Mouse (Mus musculus) lung, postnatal 10 days (tissue): Measurements from ENCODE around the gene Zmym2.

Experiments used
- DNase-seq: peaks from one replicate; pipeline ENCODE4 v3.0.0; 2021

Gene Zmym2

DNA sequence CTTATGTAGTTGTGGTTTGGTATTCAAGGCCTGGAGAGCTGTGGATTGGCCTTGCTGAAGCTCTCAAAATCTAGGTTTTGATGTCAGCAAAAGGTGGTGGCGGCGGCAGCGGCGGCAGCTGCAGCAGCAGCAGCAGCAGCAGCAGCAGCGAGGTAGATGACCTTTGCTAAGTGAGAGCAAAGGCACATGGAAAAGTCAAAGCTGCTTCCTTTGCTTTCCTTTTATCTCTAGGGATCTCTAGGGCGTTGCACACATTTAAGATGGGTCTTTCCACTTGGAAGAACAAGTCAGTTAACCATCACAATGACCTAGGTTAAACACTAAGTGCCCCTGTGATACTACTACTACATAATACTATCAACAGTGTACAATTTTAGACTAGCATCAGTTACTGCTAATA, 49.0 kb downstream of the Zmym2 start:
- no peak for DNase-seq

DNA sequence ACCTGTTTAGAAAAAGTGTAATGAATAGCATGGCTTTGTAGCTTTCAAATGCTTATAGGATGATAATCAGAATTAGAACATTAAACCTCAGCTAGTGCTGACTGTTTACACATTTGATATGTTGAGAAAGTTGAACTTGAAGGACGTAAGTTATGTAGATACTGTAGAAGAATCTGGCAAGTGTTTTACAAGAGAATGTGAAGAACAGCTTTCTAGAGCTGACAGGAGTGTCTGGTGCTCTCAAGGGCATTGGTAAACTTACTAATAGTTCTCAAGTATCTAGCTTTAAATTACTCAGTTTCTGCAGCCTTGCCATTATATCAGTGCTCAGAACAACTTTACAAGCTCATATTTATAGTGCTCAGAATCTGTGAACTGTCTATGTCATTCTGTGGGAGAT, 53.5 kb downstream of the Zmym2 start:
- DNase-seq = no peak

DNA sequence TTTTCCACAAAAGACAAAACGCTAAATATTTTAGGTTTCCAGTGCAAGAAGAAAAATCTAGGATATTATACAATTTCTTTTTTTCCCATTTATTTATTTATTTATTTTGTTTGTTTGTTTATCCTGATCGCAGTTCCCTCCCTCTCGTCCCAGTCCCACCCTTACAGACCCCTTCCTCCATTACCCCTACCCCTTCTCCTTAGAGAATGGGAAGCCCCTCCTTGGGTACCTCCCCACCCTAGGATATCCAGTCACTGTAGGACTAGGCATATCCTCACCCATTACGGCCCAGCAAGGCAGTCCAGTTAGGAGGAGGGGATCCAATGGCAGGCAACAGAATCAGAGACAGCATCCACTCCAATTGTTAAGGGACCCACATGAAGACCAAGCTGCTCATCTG, 66.5 kb downstream of the Zmym2 start:
- no peak for DNase-seq

DNA sequence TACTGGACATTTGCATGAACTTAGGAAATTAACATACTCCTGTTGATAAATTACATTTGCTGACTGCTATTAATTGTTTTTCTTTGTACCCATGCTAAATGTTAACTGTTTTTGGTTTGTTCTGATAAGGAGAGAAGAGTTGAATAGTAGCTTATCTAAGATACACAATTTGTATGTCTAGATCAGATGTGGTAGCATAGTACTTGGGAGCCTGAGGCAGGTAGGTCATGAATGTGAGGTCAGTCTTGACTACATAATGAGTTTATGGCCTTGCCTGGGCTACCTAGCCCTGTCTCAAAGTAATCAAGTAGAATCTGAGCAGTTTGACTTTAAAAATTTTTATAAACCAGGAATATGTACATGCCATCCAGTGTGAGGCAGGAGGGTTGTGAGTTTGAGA, 67.9 kb downstream of the Zmym2 start:
- no peak for DNase-seq

DNA sequence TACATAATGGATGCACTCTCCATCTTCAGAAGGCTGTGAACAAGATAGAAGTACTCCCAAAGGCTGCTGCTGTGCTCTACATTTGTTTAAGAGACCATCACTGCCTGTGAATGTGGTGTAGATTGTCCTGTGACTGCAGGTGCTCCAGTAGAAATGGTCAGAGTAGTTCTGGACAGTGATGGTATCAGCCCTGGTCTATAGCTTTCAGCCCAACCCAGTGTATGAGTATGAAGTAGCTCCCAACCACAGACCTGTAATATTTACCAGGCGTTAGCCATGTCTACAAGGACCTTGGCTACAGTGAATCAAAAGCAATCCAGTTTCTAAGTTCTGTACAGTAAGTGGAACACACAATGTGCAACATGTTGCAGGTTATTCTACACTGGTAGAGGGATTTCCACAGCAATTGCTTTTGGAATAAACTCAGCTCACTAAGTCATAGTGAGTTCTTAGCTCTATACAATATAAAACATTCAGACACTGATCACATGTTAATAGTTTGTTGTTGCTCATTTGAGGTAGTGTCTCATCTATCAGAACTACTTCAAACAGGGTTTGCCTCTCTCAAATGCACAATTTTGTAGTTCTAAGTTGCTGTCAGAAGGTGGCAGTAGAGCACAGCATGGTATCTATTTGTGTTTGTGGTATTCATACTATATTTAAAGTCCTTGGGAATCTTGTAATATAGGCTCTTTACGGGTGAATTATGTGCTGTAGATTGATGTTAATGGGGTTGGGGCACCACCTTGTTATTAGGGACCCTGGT, 77.7 kb downstream of the Zmym2 start:
- peak; percentile 55 for DNase-seq

DNA sequence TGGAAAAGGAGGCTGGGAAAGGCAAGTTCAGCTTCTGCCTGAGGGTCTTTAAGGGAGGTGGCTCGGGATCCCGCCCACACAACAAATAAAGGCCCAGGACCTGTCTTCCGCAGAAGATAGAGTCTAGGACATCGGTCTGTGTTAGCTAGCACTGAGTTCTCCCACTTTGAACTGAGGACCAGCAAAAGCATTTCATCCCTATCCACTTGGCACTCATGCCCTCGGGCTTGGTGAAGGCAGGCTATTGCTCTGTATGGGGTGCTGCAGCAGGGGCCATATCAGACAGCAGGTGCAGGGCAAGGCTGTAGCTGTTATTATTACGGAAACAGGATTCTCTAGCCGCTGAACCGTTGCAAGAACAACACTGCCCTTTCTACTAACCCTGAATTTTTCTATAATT, 83.2 kb downstream of the Zmym2 start:
- no peak for DNase-seq

DNA sequence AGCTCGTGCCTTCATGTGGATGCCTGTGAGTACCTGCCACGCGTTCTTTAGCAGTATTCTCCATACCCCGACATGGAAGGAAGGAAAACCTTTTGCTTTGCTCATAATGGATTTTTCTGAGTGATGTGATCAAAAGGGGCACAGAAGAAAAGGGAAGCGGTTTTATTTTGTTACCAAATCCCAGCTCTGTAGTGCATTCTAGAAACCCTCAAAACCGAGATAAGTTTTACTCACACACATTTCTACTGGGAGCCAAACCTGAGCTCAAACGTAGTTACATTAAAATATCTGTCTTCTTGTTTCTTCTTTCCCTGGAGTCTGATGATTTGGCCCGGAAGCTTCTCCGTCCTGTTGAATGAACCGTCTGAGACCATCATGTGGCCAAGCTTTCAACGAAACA, 83.7 kb downstream of the Zmym2 start:
- DNase-seq = no peak

DNA sequence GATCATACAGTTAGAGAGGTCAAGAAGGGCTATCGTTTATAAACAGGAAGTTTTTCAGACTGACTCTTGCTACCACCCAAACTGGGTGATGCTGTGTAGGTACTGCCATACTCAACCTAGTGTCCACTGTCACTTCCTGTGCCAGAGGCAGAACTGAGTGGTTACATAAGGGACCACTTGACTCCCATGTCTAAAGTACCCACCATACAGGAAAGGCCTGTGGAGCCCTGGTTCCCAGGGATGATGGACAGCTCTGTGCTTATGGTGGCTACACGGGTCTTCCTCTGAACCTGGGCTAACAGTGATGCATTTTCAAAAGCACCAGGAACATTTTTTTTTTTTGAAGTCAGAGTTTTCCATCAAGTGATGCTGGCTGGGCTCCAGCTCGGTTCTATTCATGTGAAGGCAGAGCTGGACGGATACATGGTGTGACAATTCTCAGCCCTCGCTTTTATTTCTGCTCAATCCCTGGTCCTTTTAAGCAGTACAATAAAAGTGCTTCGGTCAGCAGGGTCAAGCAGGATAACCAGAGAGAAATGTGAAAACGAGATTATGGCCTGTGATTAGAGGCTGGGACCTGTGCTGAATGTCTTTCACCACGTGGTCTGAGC, 91.7 kb downstream of the Zmym2 start:
- DNase-seq = no peak

DNA sequence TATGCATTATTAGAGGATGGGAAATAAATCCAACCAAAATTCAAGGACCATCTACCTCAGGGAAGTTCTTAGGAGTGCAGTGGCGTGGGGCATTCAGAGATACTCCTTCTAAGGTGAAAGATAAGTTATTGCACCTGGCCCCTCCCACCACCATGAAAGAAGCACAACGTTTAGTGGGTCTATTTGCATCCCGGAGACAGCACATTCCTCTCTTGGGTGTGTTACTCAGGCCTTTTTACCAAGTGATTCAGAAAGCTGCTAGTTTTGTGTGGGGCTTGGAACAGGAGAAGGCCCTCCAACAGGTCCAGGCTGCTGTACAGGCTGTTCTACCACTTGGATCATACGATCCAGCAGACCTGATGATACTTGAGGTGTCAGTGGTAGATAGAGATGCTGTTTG, 102.2 kb downstream of the Zmym2 start:
- DNase-seq = no peak
